ENCODE assay signal across 23 mouse cellular contexts in genomic region chr4:48458436-48458835, GRCm38 (mm10).
"Had no signal": no experiment of that assay in that cellular context is flagged by ENCODE, and none has a peak within 500 bp of the region (broad histone marks: within the 10 kb centered on the region; RNA-seq: fewer than 3 reads in every experiment).

No protein-coding gene starts in this region.

- H3K4me3 ChIP-seq: heart, adult 2 months; heart, embryonic 13.5 days; heart, embryonic 15.5 days; hindbrain, embryonic 13.5 days; hindbrain, embryonic 15.5 days; kidney, embryonic 15.5 days; left cerebral cortex, adult 2 months; limb, embryonic 10.5 days; limb, embryonic 12.5 days; liver, embryonic 13.5 days; liver, embryonic 15.5 days had no signal

- H3K4me1 ChIP-seq: heart, embryonic 13.5 days; heart, embryonic 15.5 days; hindbrain, embryonic 13.5 days; hindbrain, embryonic 15.5 days; kidney, embryonic 15.5 days; limb, embryonic 10.5 days; limb, embryonic 12.5 days; liver, embryonic 13.5 days; liver, embryonic 15.5 days had no signal

- DNase-seq: gastrocnemius, postnatal 10 days; gastrocnemius, postnatal 25 days; heart, adult 11 months; heart, adult 2 months; heart, postnatal 14 days; heart, postnatal 36 days; kidney, adult 11 months; kidney, adult 2 months; kidney, adult 9 months; kidney, postnatal 14 days; kidney, postnatal 36 days; layer of hippocampus, adult 9-11 months; liver; liver, embryonic 13.5 days had no signal
